9 mouse cellular contexts compared by ENCODE assay signal in genomic region chr14:20682498-20682897, GRCm38 (mm10). TPM values are rescaled to one million over a fixed set of nuclear protein-coding genes. Genes with fewer than 3 reads are reported as not detected.
DNase-seq lines count a peak whose midpoint lies in the region; ATAC-seq and TF ChIP-seq lines count a peak whose summit lies in the region.
"Had no signal": no experiment of that assay in that cellular context is flagged by ENCODE, and none has a peak within 500 bp of the region (broad histone marks: within the 10 kb centered on the region; RNA-seq: fewer than 3 reads in every experiment).

No protein-coding gene starts in this region.

- no peaks in the 10 kb centered on the region for H3K9me3 ChIP-seq in liver, embryonic 11.5 days (ENCODE audit: control insufficient read depth, low read length)
- H3K9me3 ChIP-seq: embryonic facial prominence, embryonic 15.5 days; hindbrain, embryonic 10.5 days had no signal

- peaks cover 2% of the 10 kb centered on the region; the same call in 1 of the 2 replicates for H3K4me1 ChIP-seq in bone marrow, adult 2 months (ENCODE audit: control insufficient read depth, insufficient read depth, low read length)
- no peaks in the 10 kb centered on the region for H3K4me1 ChIP-seq in liver, embryonic 11.5 days (replicated peaks; ENCODE audit: control insufficient read depth, insufficient read depth, low read length)
- H3K4me1 ChIP-seq: embryonic facial prominence, embryonic 15.5 days; hindbrain, embryonic 10.5 days had no signal

- H3K27me3 ChIP-seq in liver, embryonic 11.5 days (replicated peaks; ENCODE audit: control insufficient read depth, insufficient read depth, low read length), result no peaks in the 10 kb centered on the region
- H3K27me3 ChIP-seq: embryonic facial prominence, embryonic 15.5 days had no signal

- H3K4me2 ChIP-seq in liver, embryonic 11.5 days, result no peak overlapping the region
- H3K4me2 ChIP-seq: embryonic facial prominence, embryonic 15.5 days had no signal

- peak; percentile 57; the same call in 1 of the 2 replicates for ATAC-seq in liver, embryonic 11.5 days (replicated peaks; ENCODE audit: low FRiP score)
- ATAC-seq in cerebellum, adult (ENCODE audit: insufficient number of reproducible peaks, low FRiP score, low TSS enrichment), result no peak

- H3K4me3 ChIP-seq in bone marrow, adult 2 months (replicated peaks; ENCODE audit: control insufficient read depth, low read depth, low read length), result peak overlapping the region; percentile 48
- no peak overlapping the region for H3K4me3 ChIP-seq in liver, embryonic 11.5 days (ENCODE audit: low read depth, low read length)
- H3K4me3 ChIP-seq: embryonic facial prominence, embryonic 15.5 days; hindbrain, embryonic 10.5 days had no signal

- no peak for TF ChIP-seq CTCF in bone marrow, adult 2 months (IDR thresholded peaks at IDR 0.05; ENCODE audit: control insufficient read depth, insufficient read depth, low read length)

- H3K36me3 ChIP-seq in liver, embryonic 11.5 days (ENCODE audit: control insufficient read depth, insufficient read depth, low read length), result peaks cover 78% of the 10 kb centered on the region

- peak; percentile 66 to 77 for DNase-seq in CD8-positive naive resting alpha-beta T cell, adult 2 months (ENCODE audit: low read depth in 2 of 2, low spot score in 2 of 2)
- no peak for DNase-seq in liver, embryonic 11.5 days (ENCODE audit: low spot score)
- peak; percentile 59 to 63 for DNase-seq in spleen, adult 18-20 months
- DNase-seq in urinary bladder, postnatal 10 days (ENCODE audit: low spot score), result no peak
- no peak for DNase-seq in layer of hippocampus, postnatal 36 days

- no peak overlapping the region for H3K9ac ChIP-seq in liver, embryonic 11.5 days (ENCODE audit: low read depth, low read length)
- H3K9ac ChIP-seq: embryonic facial prominence, embryonic 15.5 days had no signal

- TF ChIP-seq POLR2A in bone marrow, adult 2 months (IDR thresholded peaks at IDR 0.05; ENCODE audit: borderline replicate concordance, control insufficient read depth, low read depth, low read length), result no peak

- WGBS in bone marrow, adult 2 months, result 8% methylated on average over 3 of the region's 3 CpGs
- 77% methylated on average over 3 of the region's 3 CpGs for WGBS in liver, embryonic 11.5 days

- peak overlapping the region; percentile 77 for H3K27ac ChIP-seq in bone marrow, adult 2 months (ENCODE audit: control insufficient read depth, insufficient read depth, low read depth, low read length, poor library complexity)
- H3K27ac ChIP-seq in liver, embryonic 11.5 days (ENCODE audit: low read depth, low read length), result no peak overlapping the region
- H3K27ac ChIP-seq: embryonic facial prominence, embryonic 15.5 days; hindbrain, embryonic 10.5 days had no signal

RNA-seq across cellular contexts. Expression of gene Sec24c, which starts 8.4 kb away (rescaled TPM):
- polyA plus RNA-seq in bone marrow, adult 2 months (2011; ENCODE audit: insufficient read depth, insufficient read length, low replicate concordance, missing spikeins), result 29.8 and 49.6 TPM in 2 replicates
- 85.5 and 99.0 TPM in 2 replicates for polyA plus RNA-seq in liver, embryonic 11.5 days (2014; fragmentation: Nextera tagmentation; extraction: Ambion mirVana)
- 100 to 1,000 TPM; 116 to 125 TPM for total RNA-seq in layer of hippocampus, postnatal 36 days (2021)

RNA-seq across cellular contexts. Expression of gene Fut11, which starts 12.3 kb away (rescaled TPM):
- polyA plus RNA-seq in bone marrow, adult 2 months (2011; ENCODE audit: insufficient read depth, insufficient read length, low replicate concordance, missing spikeins), result 3.6 and 5.8 TPM in 2 replicates
- 14.2 and 14.9 TPM in 2 replicates for polyA plus RNA-seq in liver, embryonic 11.5 days (2014; fragmentation: Nextera tagmentation; extraction: Ambion mirVana)
- 10 to 100 TPM; 15.1 to 16.4 TPM for total RNA-seq in layer of hippocampus, postnatal 36 days (2021)

RNA-seq across cellular contexts. Expression of gene Synpo2l, which starts 14.3 kb away (rescaled TPM):
- polyA plus RNA-seq in bone marrow, adult 2 months (2011; ENCODE audit: insufficient read depth, insufficient read length, low replicate concordance, missing spikeins), result 0.70 TPM in 1 of 2 replicates, not detected in the other
- 0.68 and 1.5 TPM in 2 replicates for polyA plus RNA-seq in liver, embryonic 11.5 days (2014; fragmentation: Nextera tagmentation; extraction: Ambion mirVana)
- total RNA-seq in layer of hippocampus, postnatal 36 days (2021), result under 1 TPM; 0.15 TPM

RNA-seq across cellular contexts. Expression of gene Chchd1, which starts 20.3 kb away (rescaled TPM):
- 44.3 and 106 TPM in 2 replicates for polyA plus RNA-seq in bone marrow, adult 2 months (2011; ENCODE audit: insufficient read depth, insufficient read length, low replicate concordance, missing spikeins)
- polyA plus RNA-seq in liver, embryonic 11.5 days (2014; fragmentation: Nextera tagmentation; extraction: Ambion mirVana), result 247 and 250 TPM in 2 replicates
- 10 to 100 TPM; 48.8 to 50.0 TPM for total RNA-seq in layer of hippocampus, postnatal 36 days (2021)

RNA-seq across cellular contexts. Expression of gene Zswim8, which starts 24.9 kb away (rescaled TPM):
- 48.8 and 105 TPM in 2 replicates for polyA plus RNA-seq in bone marrow, adult 2 months (2011; ENCODE audit: insufficient read depth, insufficient read length, low replicate concordance, missing spikeins)
- polyA plus RNA-seq in liver, embryonic 11.5 days (2014; fragmentation: Nextera tagmentation; extraction: Ambion mirVana), result 12.0 and 17.2 TPM in 2 replicates
- total RNA-seq in layer of hippocampus, postnatal 36 days (2021), result 100 to 1,000 TPM; 154 to 187 TPM

Comparison
In these comparisons a context has a peak if more than half of its experiments do, and no peak if none do; other contexts are left out.
1. DNase-seq: peak in CD8-positive naive resting alpha-beta T cell, adult 2 months (2 of 2) and spleen, adult 18-20 months (2 of 2); none in liver, embryonic 11.5 days (single experiment), urinary bladder, postnatal 10 days (single experiment) and layer of hippocampus, postnatal 36 days (0 of 2).